Comparison of ENCODE assay signal across 9 mouse cellular contexts in the genomic region with DNA sequence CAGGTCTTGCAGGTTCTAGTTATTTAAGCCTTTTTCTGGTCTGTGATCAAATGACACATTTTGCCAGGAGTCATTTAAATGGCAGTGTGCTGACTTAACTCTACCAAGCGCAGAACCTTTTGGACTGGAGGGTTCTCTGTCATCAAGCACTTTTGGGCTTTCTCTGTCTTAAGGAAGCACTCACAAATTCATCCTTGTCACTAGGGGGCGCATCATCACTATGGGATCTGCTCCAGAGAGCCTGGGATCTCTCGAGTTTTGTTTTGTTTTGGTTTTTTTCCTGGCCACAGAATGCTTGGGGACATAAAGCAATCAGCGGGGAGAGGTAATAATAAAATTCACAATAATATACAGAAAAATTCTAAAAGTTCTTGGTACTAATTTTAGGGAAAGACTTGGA.
A peak's percentile ranks its signal among the peaks of the same experiment; 100 is the strongest.
DNase-seq lines count a peak whose midpoint lies in the region; ATAC-seq lines count a peak whose summit lies in the region.
"Had no signal": no experiment of that assay in that cellular context is flagged by ENCODE, and none has a peak within 500 bp of the region (broad histone marks: within the 10 kb centered on the region; RNA-seq: fewer than 3 reads in every experiment).

No protein-coding gene starts in this region.

- peak; percentile 59 for DNase-seq in kidney, adult 9 months
- peak; percentile 68 for DNase-seq in NIH3T3 (ENCODE audit: low read depth)
- peak; percentile 87 to 92 for DNase-seq in cerebellum, postnatal 10 days
- peak; percentile 41 to 66 for DNase-seq in frontal cortex, postnatal 25 days (ENCODE audit: low spot score in 2 of 2)
- peak; percentile 58 to 71 for DNase-seq in layer of hippocampus, postnatal 14 days (ENCODE audit: low spot score in 2 of 2)
- peak; percentile 45 for DNase-seq in neural tube, embryonic 10.5 days (ENCODE audit: extremely low spot score, low spot score)

- no peaks in the 10 kb centered on the region for H3K4me1 ChIP-seq in kidney, embryonic 16.5 days (ENCODE audit: insufficient read depth, low read length)
- H3K4me1 ChIP-seq: lung, embryonic 15.5 days had no signal

- no peak overlapping the region for H3K4me2 ChIP-seq in kidney, embryonic 16.5 days (replicated peaks; ENCODE audit: low read depth, low read length)
- H3K4me2 ChIP-seq: lung, embryonic 15.5 days had no signal

- no peak for ATAC-seq in kidney, embryonic 16.5 days (ENCODE audit: low FRiP score, low TSS enrichment)
- no peak for ATAC-seq in inflammation-experienced regulatory T-cells, adult 6 months

- no peak overlapping the region for H3K9ac ChIP-seq in kidney, embryonic 16.5 days (replicated peaks; ENCODE audit: low read length)
- H3K9ac ChIP-seq: lung, embryonic 15.5 days had no signal

- no peaks in the 10 kb centered on the region for H3K9me3 ChIP-seq in kidney, embryonic 16.5 days (ENCODE audit: low read length)
- H3K9me3 ChIP-seq: lung, embryonic 15.5 days had no signal

- H3K27me3 ChIP-seq in kidney, embryonic 16.5 days (ENCODE audit: insufficient read depth, low read length): no peaks in the 10 kb centered on the region
- H3K27me3 ChIP-seq: lung, embryonic 15.5 days had no signal

- 15% methylated on average over 4 of the region's 4 CpGs for WGBS in kidney, embryonic 16.5 days

- H3K36me3 ChIP-seq in kidney, embryonic 16.5 days (ENCODE audit: insufficient read depth, low read length): no peaks in the 10 kb centered on the region
- H3K36me3 ChIP-seq: lung, embryonic 15.5 days had no signal

- no peak overlapping the region for H3K4me3 ChIP-seq in kidney, embryonic 16.5 days (ENCODE audit: low read length)
- H3K4me3 ChIP-seq: lung, embryonic 15.5 days had no signal

- H3K27ac ChIP-seq in kidney, embryonic 16.5 days (ENCODE audit: low read length): no peak overlapping the region
- H3K27ac ChIP-seq: lung, embryonic 15.5 days had no signal
